Mouse (Mus musculus) left cerebral cortex, adult 6 months (tissue): Measurements from ENCODE around the gene Olfr1245. TPM values are rescaled to one million over a fixed set of nuclear protein-coding genes. Genes with fewer than 3 reads are reported as not detected.

Experiments used
- long read RNA-seq, 2 experiments: library from polyadenylated mRNA; unstranded; transcript quantifications; one replicate each; pipeline ENCODE4 v2.0.0; 2019 to 2020
- polyA plus RNA-seq: library from polyadenylated mRNA; unstranded; fragments of <200 nt; fragmentation: Nextera tagmentation; gene quantifications from 2 replicates; pipeline ENCODE4 v1.2.3, GENCODE M21; 2021

Olfr1245 gene
- not detected in 2 replicates for polyA plus RNA-seq
- long read RNA-seq, experiment 1, result 0 reads
- long read RNA-seq, experiment 2, result 0 reads

GRCm38 (mm10) chr2:89578347-89578746 is at the start of gene Olfr1245:
Olfr1245 (minus strand) TSS chr2:89578447.

GRCm38 (mm10) chr2:89618145-89618544 is 39.9 kb upstream of the Olfr1245 start, which contains the start of gene Olfr1248:
Olfr1248 (minus strand) TSS chr2:89618245.

GRCm38 (mm10) chr2:89614030-89614429 is 35.8 kb upstream of the Olfr1245 start, which contains the start of gene Olfr1247:
Olfr1247 (minus strand) TSS chr2:89614130.

GRCm38 (mm10) chr2:89593057-89593456 is 14.8 kb upstream of the Olfr1245 start, which contains the start of gene Olfr1246:
Olfr1246 (minus strand) TSS chr2:89593157.

GRCm38 (mm10) chr2:89531387-89531786 is 46.9 kb downstream of the Olfr1245 start, which contains the start of gene Olfr1243:
Olfr1243 (minus strand) TSS chr2:89531487.

Other genes starting within 250 kb of the Olfr1245 start
- not detected in 2 replicates for gene Olfr1232, start 248.8 kb downstream of the Olfr1245 start, polyA plus RNA-seq
- not detected in 2 replicates for gene Olfr1233, start 236.0 kb downstream of the Olfr1245 start, polyA plus RNA-seq
- gene Olfr1234, start 213.6 kb downstream of the Olfr1245 start, polyA plus RNA-seq, result not detected in 2 replicates
- not detected in 2 replicates for gene Olfr1238, start 168.8 kb downstream of the Olfr1245 start, polyA plus RNA-seq
- gene Olfr1239, start 158.0 kb downstream of the Olfr1245 start, polyA plus RNA-seq, result not detected in 2 replicates
- gene Olfr1240, start 135.4 kb downstream of the Olfr1245 start, polyA plus RNA-seq, result not detected in 2 replicates
- not detected in 2 replicates for gene Olfr1241, start 91.3 kb downstream of the Olfr1245 start, polyA plus RNA-seq
- gene Olfr1242, start 80.1 kb downstream of the Olfr1245 start, polyA plus RNA-seq, result not detected in 2 replicates
- gene Olfr1243, start 47.0 kb downstream of the Olfr1245 start, polyA plus RNA-seq, result not detected in 2 replicates
- not detected in 2 replicates for gene Olfr1246, start 14.7 kb upstream of the Olfr1245 start, polyA plus RNA-seq
- not detected in 2 replicates for gene Olfr1247, start 35.7 kb upstream of the Olfr1245 start, polyA plus RNA-seq
- gene Olfr1248, start 39.8 kb upstream of the Olfr1245 start, polyA plus RNA-seq, result not detected in 2 replicates
- not detected in 2 replicates for gene Olfr1249, start 56.5 kb upstream of the Olfr1245 start, polyA plus RNA-seq
- gene Olfr1250, start 83.0 kb upstream of the Olfr1245 start, polyA plus RNA-seq, result not detected in 2 replicates
- not detected in 2 replicates for gene Olfr1251, start 93.5 kb upstream of the Olfr1245 start, polyA plus RNA-seq
- not detected in 2 replicates for gene Olfr1252, start 146.6 kb upstream of the Olfr1245 start, polyA plus RNA-seq
- not detected in 2 replicates for gene Olfr1253, start 178.6 kb upstream of the Olfr1245 start, polyA plus RNA-seq
- gene Olfr1254, start 215.2 kb upstream of the Olfr1245 start, polyA plus RNA-seq, result not detected in 2 replicates
- not detected in 2 replicates for gene Olfr1255, start 233.6 kb upstream of the Olfr1245 start, polyA plus RNA-seq